Mouse (Mus musculus): ENCODE results near the gene Olfr878.

The Olfr878 gene

GRCm38 (mm10) chr9:37917540-37917939, at the start of gene Olfr878:
Olfr878 (plus strand) TSS chr9:37917840.
- ChIA-PET CTCF (no interaction called here), POLR2A (interaction anchor here in 1 of 4 experiments (0.6 kb wide), 1 partner anchor 9 kb away, joined by 3 read pairs; no protein-coding TSS in a partner anchor)

DNA sequence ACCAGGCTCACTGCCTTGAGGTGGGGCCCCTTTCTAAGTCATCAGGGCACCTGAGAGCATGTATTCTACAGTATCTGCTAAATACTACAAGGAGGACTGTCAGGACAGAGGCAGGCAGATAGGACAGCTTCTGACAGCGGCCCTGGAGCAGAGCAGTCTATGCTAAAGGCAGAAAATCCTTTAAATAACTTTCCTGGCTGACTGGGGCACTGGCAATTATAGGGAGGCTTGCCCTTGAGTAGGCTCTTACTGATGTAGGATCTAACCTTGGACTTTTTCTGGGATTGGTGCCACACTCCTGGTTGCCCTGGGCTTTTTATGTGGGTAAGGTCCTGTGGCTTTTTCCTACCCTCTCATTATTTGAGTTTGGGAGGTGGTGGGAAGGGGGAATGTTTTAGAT, 47.4 kb upstream of the Olfr878 start:
- CTCF ChIA-PET, result no interaction called here
- POLR2A ChIA-PET, result no interaction called here

DNA sequence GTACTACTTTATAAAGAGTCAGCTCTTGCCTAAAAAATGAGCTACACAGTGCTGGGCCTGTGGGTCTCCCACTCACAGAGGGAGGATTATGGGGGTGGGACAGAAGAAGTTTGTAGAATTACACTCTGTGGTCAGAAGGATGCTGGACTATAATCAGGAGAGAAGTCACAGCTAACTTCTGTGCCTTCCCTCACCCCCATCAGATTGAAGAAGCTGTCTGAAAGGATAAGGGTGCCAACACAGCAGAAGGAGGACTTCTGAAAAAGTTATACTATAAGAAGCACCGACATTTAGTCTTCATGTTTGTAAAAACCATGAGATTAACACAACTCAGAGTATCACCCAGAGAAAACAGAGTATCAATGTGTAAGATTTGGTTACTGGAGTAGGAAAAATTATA, 46.5 kb upstream of the Olfr878 start:
- CTCF ChIA-PET, result interaction anchor here in 1 of 4 experiments (0.6 kb wide), 1 partner anchor 1654 kb away, joined by 4 read pairs; no protein-coding TSS in a partner anchor

GRCm38 (mm10) chr9:37871536-37871935, 46.1 kb upstream of the Olfr878 start:
- POLR2A ChIA-PET, result no interaction called here
- CTCF ChIA-PET, result interaction anchor here in 1 of 4 experiments (0.6 kb wide), 1 partner anchor 1653 kb away, joined by 4 read pairs; no protein-coding TSS in a partner anchor

More for the DNA sequence above, 46.5 kb upstream of the Olfr878 start:
- POLR2A ChIA-PET, result no interaction called here

- POLR2A ChIA-PET, result no interaction called here
- CTCF ChIA-PET, result no interaction called here
Measured at GRCm38 (mm10) chr9:37890960-37891359, 26.7 kb upstream of the Olfr878 start.

GRCm38 (mm10) chr9:37896661-37897060, 21.0 kb upstream of the Olfr878 start, which contains the start of gene Olfr145:
Olfr145 (plus strand) TSS chr9:37896724.
- POLR2A ChIA-PET, result no interaction called here
- CTCF ChIA-PET, result no interaction called here

DNA sequence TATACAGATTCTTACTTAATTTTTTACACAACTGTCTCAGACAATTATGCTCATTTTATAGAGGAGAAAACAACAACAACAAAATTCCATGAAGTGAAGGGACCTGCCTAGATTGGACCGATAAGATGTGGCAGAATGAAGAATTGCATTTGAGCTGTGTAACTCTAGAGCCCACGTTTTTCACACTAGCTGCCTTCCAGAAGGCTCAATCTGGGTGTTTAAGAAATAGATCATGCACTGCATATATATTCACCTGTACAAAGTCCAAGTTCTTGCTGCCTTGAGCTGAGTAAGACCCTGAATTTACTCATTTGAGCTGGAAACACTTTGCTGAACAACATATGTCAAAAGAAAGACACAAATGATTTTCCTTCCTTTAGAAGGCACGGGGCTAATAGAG, 12.1 kb upstream of the Olfr878 start:
- CTCF ChIA-PET, result no interaction called here
- POLR2A ChIA-PET, result no interaction called here

DNA sequence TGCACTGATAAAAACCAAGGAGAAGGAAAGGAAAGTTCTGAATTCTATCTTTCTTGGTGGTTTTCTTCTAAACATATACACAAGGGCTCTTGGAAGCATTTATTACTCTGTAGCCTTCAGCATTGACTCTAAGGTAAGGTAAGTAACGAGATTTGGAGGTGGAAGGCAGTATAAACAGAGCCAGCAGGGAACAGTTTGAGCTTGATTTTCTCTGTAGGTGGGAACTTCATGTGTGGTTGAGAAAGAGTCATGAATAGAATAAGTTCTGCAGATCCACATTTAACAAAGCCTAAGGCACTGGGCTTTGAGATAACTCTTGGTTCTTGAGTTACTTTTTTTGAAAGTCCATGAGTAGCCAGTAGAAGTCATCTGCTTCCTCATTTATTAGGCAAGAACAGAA, 378 bp downstream of the Olfr878 start:
- ChIA-PET POLR2A (no interaction called here), CTCF (no interaction called here)

DNA sequence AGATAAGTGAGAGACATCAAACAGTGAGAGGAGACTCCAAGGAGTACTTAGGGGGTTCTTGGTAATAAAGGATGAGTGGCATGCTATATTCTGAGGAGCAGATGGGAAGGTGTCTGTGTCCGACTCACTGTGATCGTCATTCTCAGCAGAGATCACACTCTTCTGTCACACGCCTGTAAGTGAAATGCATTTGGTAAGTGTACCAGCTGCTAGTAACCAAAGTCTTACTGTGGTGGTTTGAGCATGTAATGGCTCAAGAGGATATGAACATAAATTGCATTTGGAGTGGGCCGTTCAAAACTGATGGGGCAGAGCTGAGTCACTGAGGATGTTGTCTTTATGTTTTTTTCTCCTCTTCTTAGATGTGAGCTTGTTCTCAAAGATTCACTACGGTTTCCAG, 6.6 kb downstream of the Olfr878 start:
- POLR2A ChIA-PET, result no interaction called here
- CTCF ChIA-PET, result no interaction called here

DNA sequence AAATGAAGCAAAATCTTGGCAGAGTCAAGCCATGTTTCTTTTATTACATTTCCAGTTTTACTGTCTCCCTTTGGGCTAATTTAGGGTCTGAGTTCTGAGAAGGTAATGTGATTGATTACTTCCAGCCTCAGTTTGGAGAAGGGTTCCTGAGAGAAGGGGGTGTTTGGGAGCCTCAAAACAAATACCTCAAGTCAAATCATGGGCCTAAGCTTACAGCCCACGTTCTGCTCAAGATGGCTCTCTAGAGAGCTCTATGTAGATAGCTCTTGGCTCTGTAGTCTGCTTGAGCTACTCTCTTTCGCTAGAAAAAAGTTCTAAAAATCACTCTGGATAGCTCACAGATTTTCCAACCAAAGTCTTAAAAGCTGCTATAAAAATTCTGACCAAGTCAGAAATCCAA, 7.8 kb downstream of the Olfr878 start:
- ChIA-PET CTCF (interaction anchor here in 2 of 4 experiments (0.5 to 0.6 kb wide), 3 partner anchors 240 to 1185 kb away, joined by 3 to 4 read pairs (median 3); no protein-coding TSS in a partner anchor), POLR2A (interaction anchor here in 1 of 4 experiments (0.6 kb wide), 1 partner anchor 28 kb away, joined by 3 read pairs; no protein-coding TSS in a partner anchor)

DNA sequence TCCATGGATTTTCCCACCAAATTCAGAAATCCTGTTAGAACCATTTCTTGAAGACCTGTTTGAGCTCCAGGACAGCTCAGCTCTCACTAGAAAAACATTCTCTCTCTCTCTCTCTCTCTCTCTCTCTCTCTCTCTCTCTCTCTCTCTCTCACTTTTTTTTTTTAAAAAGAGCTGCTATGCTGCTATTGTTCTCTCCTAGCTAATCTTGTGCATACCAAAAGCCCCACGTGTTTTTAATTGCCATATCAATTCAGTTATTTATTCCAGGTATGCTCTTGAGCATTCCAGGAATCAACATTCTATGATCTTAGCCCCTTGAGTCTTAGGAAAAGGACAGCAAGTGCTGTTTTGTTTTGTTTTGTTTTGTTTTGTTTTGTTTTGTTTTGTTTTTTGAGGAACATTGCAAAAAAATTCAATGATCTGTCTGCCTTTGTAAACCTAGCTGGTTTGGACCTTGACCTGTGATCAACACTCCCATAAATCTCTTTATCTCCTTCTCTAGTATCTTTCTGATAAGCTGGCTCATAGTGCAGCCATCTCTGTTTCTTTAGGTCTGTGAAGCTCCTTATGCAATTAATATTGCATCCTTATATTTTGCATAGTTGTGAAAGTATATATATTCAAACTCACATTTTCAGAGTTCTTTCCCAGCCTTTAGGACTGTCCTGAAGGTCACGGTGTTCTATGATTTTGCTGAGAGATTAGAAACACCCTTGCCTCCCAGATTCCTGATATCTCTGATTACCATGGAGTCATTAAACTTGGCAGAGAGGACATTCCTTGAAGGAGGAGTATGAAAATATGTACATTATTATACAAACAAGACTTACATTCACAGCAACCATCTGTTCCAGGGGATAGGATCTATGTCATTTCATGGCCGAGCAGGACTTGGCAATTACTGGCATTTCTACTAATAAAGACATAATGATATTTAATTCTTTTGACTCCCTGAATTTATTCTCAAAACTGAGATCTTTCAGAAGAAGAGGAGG, 8.7 kb downstream of the Olfr878 start:
- ChIA-PET POLR2A (interaction anchor here in 3 of 4 experiments (0.6 kb wide), 3 partner anchors 9 to 793 kb away, joined by 3 read pairs; partner anchors contain the start of gene Tbrg1 (in 1 of the 3)), CTCF (interaction anchor here in 1 of 4 experiments (0.6 kb wide), 3 partner anchors 39 to 664 kb away, joined by 3 to 5 read pairs (median 4); no protein-coding TSS in a partner anchor)

GRCm38 (mm10) chr9:37932519-37932918, 14.9 kb downstream of the Olfr878 start:
- ChIA-PET POLR2A (interaction anchor here in 1 of 4 experiments (0.5 kb wide), 1 partner anchor 150 kb away, joined by 3 read pairs; no protein-coding TSS in a partner anchor), CTCF (interaction anchor here in 2 of 4 experiments (0.6 to 1.2 kb wide), 3 partner anchors 241 to 501 kb away, joined by 3 to 10 read pairs (median 3); no protein-coding TSS in a partner anchor)

DNA sequence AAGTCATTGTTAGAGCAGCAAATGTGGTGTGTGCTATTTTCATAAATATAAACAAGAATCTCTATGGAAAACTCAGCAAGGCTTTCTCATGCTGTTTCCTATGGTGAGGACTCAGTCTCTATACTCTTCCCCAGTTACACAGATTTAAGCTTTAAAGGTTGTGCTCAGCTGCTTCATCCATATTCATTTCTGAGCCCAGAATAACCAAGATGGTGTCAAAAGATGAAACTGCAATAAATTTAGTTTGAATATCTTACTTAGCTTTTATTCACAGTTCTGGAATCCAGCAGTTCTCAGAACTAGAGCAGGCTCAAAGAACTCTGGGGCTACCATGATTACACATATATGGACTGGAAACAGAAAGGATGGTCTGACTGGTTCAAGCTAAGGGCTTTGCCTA, 16.5 kb downstream of the Olfr878 start:
- CTCF ChIA-PET, result interaction anchor here in 1 of 4 experiments (1.0 kb wide), 1 partner anchor 244 kb away, joined by 3 read pairs; no protein-coding TSS in a partner anchor
- POLR2A ChIA-PET, result no interaction called here

- ChIA-PET POLR2A (no interaction called here), CTCF (no interaction called here)
Measured at GRCm38 (mm10) chr9:37941167-37941566, 23.5 kb downstream of the Olfr878 start.

Measured in embryonic stem cell, embryonic (primary cell).